Mouse (Mus musculus) left cerebral cortex, postnatal 10 days (tissue): ENCODE data around the gene BC030499. TPM values are rescaled to one million over a fixed set of nuclear protein-coding genes. Genes with fewer than 3 reads are reported as not detected.

Experiments used
- DNase-seq, 2 experiments: peaks; one replicate each; pipeline ENCODE4 v3.0.0; 2021 to 2022; ENCODE audit warnings: low spot score in 2 of 2, mixed read lengths in 1 of 2; ENCODE audit errors: extremely low spot score in 1 of 2
- intact Hi-C: fragments of 180-260 bp; cut with DNase I; formaldehyde crosslinking; loops from one replicate; pipeline ENCODE4 v1.15.1; 2025
- total RNA-seq, 2 experiments: library from RNA; stranded (reverse); gene quantifications; 2 replicates each; pipeline ENCODE4 v1.2.3; 2021

The BC030499 gene
- total RNA-seq, 2 experiments from 2014 or later = 1.6 TPM

DNA sequence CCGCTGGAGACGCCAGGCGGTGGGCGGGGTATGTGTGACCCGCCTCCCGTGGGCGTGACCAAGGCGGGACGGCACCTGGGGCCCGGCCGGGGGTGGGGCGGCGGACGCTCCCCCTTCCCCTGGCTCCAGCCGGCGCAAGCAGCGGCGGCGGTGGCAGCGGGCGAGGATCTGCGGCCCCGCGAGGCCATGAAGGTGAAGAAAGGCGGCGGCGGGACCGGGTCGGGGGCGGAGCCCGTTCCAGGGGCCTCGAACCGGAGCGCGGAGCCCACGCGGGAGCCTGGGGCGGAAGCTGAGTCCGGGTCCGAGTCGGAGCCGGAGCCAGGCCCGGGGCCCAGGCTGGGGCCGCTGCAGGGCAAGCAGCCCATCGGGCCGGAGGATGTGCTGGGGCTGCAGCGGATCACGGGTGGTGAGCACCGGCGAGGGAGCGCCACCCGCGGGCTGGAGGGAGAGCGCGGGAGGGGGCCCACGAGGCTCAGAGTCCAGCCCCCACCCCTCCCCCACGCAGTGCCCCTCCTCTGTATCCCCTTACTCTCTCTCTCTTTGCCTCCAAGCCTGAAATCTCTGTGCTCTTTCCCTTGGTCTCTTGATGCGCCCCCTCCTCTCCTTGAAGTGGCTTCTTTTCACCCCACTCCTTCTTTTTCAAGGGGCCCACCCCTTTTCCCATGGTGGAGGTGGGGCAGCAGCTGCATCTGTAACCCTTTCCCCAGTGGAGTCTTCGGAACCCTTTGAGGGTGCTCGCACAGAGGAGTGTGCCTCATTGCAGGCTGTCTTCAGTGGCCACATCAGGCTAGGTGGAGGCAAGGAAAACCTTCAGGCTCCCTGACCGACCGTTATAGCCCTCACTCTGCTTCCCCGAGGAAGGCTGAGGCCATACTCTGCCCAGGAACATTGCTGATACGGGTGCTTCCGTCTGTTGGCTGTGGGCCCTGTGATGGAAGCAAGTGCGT lies 53.0 kb downstream of the BC030499 start, which contains the start of gene Unc119:
TSS of gene Unc119 (plus strand) at position 102 of the 947 bp plus-strand sequence.
- intact Hi-C loops = no loop called here
- peak in 1 of 2 experiments; percentile 86 for DNase-seq

DNA sequence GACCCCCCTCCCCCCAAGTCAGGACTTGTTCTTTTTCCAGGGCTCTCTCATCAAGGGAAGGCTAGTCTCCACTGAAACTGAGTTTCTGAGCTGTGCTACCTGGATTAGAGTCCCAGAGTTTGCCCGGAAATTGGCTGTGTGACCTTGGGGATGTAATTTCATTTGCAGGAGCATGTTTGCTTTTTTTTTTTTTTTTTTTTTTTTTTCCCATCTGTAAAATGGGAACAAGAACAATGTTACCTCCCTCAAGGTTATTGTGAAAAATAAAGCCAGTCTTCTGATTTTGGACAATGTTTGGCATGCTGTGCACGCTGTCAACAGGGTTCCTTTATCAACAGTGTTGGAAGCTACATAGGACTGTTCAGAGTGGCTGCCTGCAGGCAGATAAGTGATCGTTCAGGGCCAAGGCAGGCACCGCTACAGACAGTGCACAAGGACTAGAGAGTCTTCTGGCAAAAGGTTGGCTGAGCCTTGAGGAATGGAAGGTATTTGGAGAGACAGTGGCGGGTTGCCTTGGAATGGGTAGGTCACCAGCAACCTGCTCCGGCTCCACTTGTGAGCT lies 53.8 kb downstream of the BC030499 start:
- intact Hi-C loops = no loop called here

DNA sequence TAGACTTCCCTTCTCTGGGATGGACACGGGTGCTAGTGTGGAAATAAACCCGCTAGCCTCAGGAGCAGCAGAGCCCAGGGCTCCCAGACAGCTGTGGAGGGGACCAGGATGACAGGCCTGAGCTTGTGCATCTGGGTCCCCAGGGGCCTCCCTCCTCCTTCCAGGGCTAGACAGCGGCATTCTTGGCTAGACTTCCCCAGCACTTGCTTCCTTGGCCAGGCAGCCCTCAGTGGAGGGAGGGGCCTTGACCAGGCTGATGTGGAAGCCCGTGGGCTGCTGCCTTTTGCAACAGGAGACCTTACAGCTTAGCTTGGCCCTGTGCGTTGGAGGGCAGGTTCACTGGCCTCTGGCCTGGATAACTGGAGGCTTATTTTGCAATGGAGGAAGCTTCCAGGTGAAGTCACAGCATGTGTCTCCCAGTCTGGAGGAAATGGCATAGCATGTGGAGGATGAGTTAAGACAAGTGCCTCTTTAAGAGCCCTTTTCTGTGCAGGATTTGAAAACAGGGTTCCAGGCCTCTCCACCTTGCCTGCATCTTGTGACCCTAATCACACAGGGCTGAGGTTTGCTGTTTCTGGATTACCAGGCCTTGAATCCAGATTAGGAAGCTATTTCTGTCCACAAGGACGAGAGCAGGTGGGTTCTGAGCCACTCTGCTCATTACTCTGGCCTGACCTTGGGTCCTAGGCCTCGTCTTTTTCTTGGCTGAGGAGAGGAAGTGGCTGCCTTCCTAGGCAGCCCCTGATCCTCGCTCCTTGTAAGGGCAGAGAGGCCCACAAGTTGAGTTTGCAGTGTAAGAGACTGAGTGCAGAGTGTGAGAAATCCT lies 54.5 kb downstream of the BC030499 start:
- DNase-seq = peak in 1 of 2 experiments; percentile 73
- intact Hi-C loops = no loop called here

More for the DNA sequence above, 53.8 kb downstream of the BC030499 start:
- DNase-seq = no peak

DNA sequence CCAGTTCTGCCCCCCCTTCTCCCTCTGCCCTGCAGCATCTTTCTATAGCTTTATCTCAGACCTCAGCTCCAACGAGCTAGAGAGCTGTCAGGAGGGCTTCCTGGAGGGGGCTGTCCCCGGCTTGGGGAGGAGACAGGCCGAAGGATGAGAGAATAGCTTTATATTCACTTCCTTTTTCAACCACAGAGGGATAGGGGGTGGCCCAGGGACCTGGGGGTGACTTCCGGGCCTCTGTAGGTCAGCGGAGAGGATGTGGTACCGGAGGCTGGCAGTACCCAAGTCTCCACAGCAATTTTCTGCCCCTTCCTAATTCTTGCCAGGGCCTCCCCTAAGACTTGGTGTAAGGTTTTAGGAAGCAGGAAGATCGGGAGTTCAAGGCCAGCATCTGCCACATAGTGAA lies 55.2 kb downstream of the BC030499 start:
- DNase-seq = no peak
- intact Hi-C loops = no loop called here

Other genes with a start within 250 kb of the BC030499 start
- gene Eral1, start 210.5 kb upstream of the BC030499 start, total RNA-seq = 10 to 100 TPM; 16.7 to 18.5 TPM
- 10 to 100 TPM; 26.1 to 26.6 TPM for gene Fam222b, start 196.2 kb upstream of the BC030499 start, total RNA-seq
- gene Traf4, start 125.3 kb upstream of the BC030499 start, total RNA-seq = 10 to 100 TPM; 31.0 to 32.6 TPM
- gene Nek8, start 114.2 kb upstream of the BC030499 start, total RNA-seq = 1 to 10 TPM; 4.8 to 5.8 TPM
- 10 to 100 TPM; 23.8 to 27.9 TPM for gene Tlcd1, start 114.1 kb upstream of the BC030499 start, total RNA-seq
- gene Rpl23a, start 107.3 kb upstream of the BC030499 start, total RNA-seq = 100 to 1,000 TPM; 802 to 805 TPM
- gene Rab34, start 102.4 kb upstream of the BC030499 start, total RNA-seq = 10 to 100 TPM; 37.0 to 39.8 TPM
- gene Proca1, start 97.4 kb upstream of the BC030499 start, total RNA-seq = 1 to 10 TPM; 3.6 to 4.7 TPM
- gene Sdf2, start 45.1 kb upstream of the BC030499 start, total RNA-seq = 10 to 100 TPM; 60.5 to 65.2 TPM
- 10 to 100 TPM; 86.3 to 87.6 TPM for gene Supt6, start 44.9 kb upstream of the BC030499 start, total RNA-seq
- gene 2610507B11Rik, start 29.1 kb upstream of the BC030499 start, total RNA-seq = 100 to 1,000 TPM; 161 to 169 TPM
- 1 to 10 TPM; 3.1 to 3.9 TPM for gene Spag5, start 10.7 kb downstream of the BC030499 start, total RNA-seq
- gene Aldoc, start 32.1 kb downstream of the BC030499 start, total RNA-seq = 100 to 1,000 TPM; 291 to 324 TPM
- 10 to 100 TPM; 72.3 to 76.6 TPM for gene Pigs, start 37.6 kb downstream of the BC030499 start, total RNA-seq
- gene Unc119, start 52.6 kb downstream of the BC030499 start, total RNA-seq = 10 to 100 TPM; 34.6 to 35.8 TPM
- gene Foxn1, start 95.7 kb downstream of the BC030499 start, total RNA-seq = not detected
- not detected for gene Slc13a2, start 131.4 kb downstream of the BC030499 start, total RNA-seq
- gene Slc46a1, start 174.9 kb downstream of the BC030499 start, total RNA-seq = 1 to 10 TPM; 8.7 to 9.6 TPM
- gene Sarm1, start 206.9 kb downstream of the BC030499 start, total RNA-seq = 10 to 100 TPM; 51.2 to 59.2 TPM
- gene Vtn, start 208.2 kb downstream of the BC030499 start, total RNA-seq = 10 to 100 TPM; 74.5 to 75.4 TPM
- gene Sebox, start 212.6 kb downstream of the BC030499 start, total RNA-seq = 1 to 10 TPM in 1 of 2 experiments, under 1 TPM in 1; 0.61 to 1.1 TPM
- gene Tmem199, start 221.3 kb downstream of the BC030499 start, total RNA-seq = 10 to 100 TPM; 37.2 to 38.7 TPM
- 100 to 1,000 TPM; 117 to 119 TPM for gene Poldip2, start 221.4 kb downstream of the BC030499 start, total RNA-seq
- 10 to 100 TPM; 49.3 to 51.2 TPM for gene Tnfaip1, start 245.5 kb downstream of the BC030499 start, total RNA-seq
- 10 to 100 TPM; 70.5 to 76.7 TPM for gene Ift20, start 245.5 kb downstream of the BC030499 start, total RNA-seq